Mouse (Mus musculus): Measurements from ENCODE around the gene Dip2a. TPM values are rescaled to one million over a fixed set of nuclear protein-coding genes. Genes with fewer than 3 reads are reported as not detected.

Gene Dip2a
- polyA plus RNA-seq, 1 experiment = 1.0 TPM

- TF ChIP-seq GATA1 (IDR thresholded peaks at IDR 0.05; ENCODE audit: low read length) = no peak
Measured at GRCm38 (mm10) chr10:76332040-76332439, 13.1 kb downstream of the Dip2a start.

- TF ChIP-seq GATA1 (IDR thresholded peaks at IDR 0.05; ENCODE audit: low read length) = no peak
Measured at GRCm38 (mm10) chr10:76329093-76329492, 16.0 kb downstream of the Dip2a start.

- TF ChIP-seq GATA1 (IDR thresholded peaks at IDR 0.05; ENCODE audit: low read length) = no peak
Measured at GRCm38 (mm10) chr10:76328574-76328973, 16.5 kb downstream of the Dip2a start.

GRCm38 (mm10) chr10:76326304-76327006, 18.6 kb downstream of the Dip2a start:
- no peak for TF ChIP-seq GATA1 (IDR thresholded peaks at IDR 0.05; ENCODE audit: low read length)

GRCm38 (mm10) chr10:76317623-76318022, 27.5 kb downstream of the Dip2a start:
- TF ChIP-seq GATA1 (IDR thresholded peaks at IDR 0.05; ENCODE audit: low read length) = no peak

GRCm38 (mm10) chr10:76316194-76316593, 28.9 kb downstream of the Dip2a start:
- no peak for TF ChIP-seq GATA1 (IDR thresholded peaks at IDR 0.05; ENCODE audit: low read length)

GRCm38 (mm10) chr10:76306738-76307137, 38.4 kb downstream of the Dip2a start:
- no peak for TF ChIP-seq GATA1 (IDR thresholded peaks at IDR 0.05; ENCODE audit: low read length)

GRCm38 (mm10) chr10:76300133-76300532, 45.0 kb downstream of the Dip2a start:
- TF ChIP-seq GATA1 (IDR thresholded peaks at IDR 0.05; ENCODE audit: low read length) = no peak

GRCm38 (mm10) chr10:76293222-76293621, 51.9 kb downstream of the Dip2a start:
- no peak for TF ChIP-seq GATA1 (IDR thresholded peaks at IDR 0.05; ENCODE audit: low read length)

- no peak for TF ChIP-seq GATA1 (IDR thresholded peaks at IDR 0.05; ENCODE audit: low read length)
Measured at GRCm38 (mm10) chr10:76289936-76290671, 55.0 kb downstream of the Dip2a start.

GRCm38 (mm10) chr10:76289052-76289451, 56.0 kb downstream of the Dip2a start:
- no peak for TF ChIP-seq GATA1 (IDR thresholded peaks at IDR 0.05; ENCODE audit: low read length)

- TF ChIP-seq GATA1 (IDR thresholded peaks at IDR 0.05; ENCODE audit: low read length) = no peak
Measured at GRCm38 (mm10) chr10:76288268-76288993, 56.7 kb downstream of the Dip2a start.

- no peak for TF ChIP-seq GATA1 (IDR thresholded peaks at IDR 0.05; ENCODE audit: low read length)
Measured at GRCm38 (mm10) chr10:76278541-76279097, 66.5 kb downstream of the Dip2a start.

- TF ChIP-seq GATA1 (IDR thresholded peaks at IDR 0.05; ENCODE audit: low read length) = no peak
Measured at GRCm38 (mm10) chr10:76275256-76275655, 69.8 kb downstream of the Dip2a start.

GRCm38 (mm10) chr10:76271238-76271637, 73.9 kb downstream of the Dip2a start:
- TF ChIP-seq GATA1 (IDR thresholded peaks at IDR 0.05; ENCODE audit: low read length) = no peak

GRCm38 (mm10) chr10:76262431-76262830, 82.7 kb downstream of the Dip2a start:
- no peak for TF ChIP-seq GATA1 (IDR thresholded peaks at IDR 0.05; ENCODE audit: low read length)
